In the genomic region with DNA sequence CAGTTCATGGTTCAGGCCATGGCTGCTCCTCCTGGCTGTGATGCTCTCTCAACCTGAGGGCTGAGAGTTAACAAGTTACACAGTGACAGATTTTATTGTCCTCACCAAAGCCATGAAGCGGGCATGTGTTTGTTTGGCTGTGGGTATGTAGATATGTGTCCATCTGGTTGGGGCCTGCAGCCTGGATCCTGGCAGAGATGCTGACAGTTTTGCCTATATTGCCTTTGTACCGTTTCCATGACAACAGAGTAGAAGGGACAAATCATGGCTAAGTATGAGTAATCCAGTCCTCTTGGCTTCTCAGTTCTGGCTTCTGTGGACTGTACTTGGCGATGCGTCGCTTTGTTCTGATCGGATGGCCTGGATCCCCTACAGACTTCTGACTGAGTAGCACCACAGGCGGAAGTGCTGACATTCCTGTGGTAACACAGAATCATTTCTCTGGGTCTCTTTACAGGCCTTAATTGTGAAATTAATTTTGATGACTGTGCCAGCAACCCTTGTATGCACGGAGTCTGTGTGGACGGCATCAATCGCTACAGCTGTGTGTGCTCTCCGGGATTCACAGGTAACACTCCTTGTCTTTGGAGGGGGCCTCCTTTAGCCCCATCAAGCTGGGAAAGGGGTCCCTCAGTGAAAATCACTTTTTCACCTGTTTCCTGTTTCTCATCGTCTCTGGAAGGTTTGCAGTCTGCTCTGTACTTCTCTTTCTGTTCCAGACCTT, we compare ENCODE assay signal across 8 mouse cellular contexts. TPM values are rescaled to one million over a fixed set of nuclear protein-coding genes. Genes with fewer than 3 reads are reported as not detected.
DNase-seq lines count a peak whose midpoint lies in the region; ATAC-seq lines count a peak whose summit lies in the region.

No protein-coding gene starts in this region.

- peak; percentile 47 for DNase-seq in lung, postnatal 10 days
- DNase-seq in lung, postnatal 25 days (ENCODE audit: low spot score), result no peak
- peak; percentile 16 to 25 for DNase-seq in cerebellum, postnatal 36 days
- peak; percentile 49 for DNase-seq in heart, postnatal 25 days (ENCODE audit: low spot score)
- peak; percentile 44 for DNase-seq in mesoderm, embryonic 11.5 days (ENCODE audit: low read depth, low spot score)
- DNase-seq in retina, postnatal 1 day, result no peak

- intact Hi-C loops in heart, postnatal 25 days (cut with DNase I), result loop anchor here (10.0 kb wide), 1 partner anchor 92 kb away; the partner anchor contains the start of gene Notch2

- ATAC-seq in monocyte, adult 5-6 weeks (replicated peaks; ENCODE audit: insufficient number of reproducible peaks, low FRiP score, low TSS enrichment, poor library complexity, severe bottlenecking), result no peak
- ATAC-seq in erythroid progenitor cell, adult 5-6 weeks (replicated peaks; ENCODE audit: low FRiP score, poor library complexity, severe bottlenecking), result no peak

RNA-seq across cellular contexts. Expression of gene Adam30, which starts 53.7 kb away (rescaled TPM):
- not detected for total RNA-seq in heart, postnatal 25 days (2021)
- 0.78 to 2.1 TPM (median 1.5 TPM) in 3 replicates for total RNA-seq in monocyte, adult 5-6 weeks (2017)
- total RNA-seq in erythroid progenitor cell, adult 5-6 weeks (2015; ENCODE audit: low replicate concordance), result not detected in 2 replicates
- total RNA-seq in erythroid progenitor cell, adult 5-6 weeks (2017; ENCODE audit: low replicate concordance), result not detected in 2 replicates

Comparison
In these comparisons a context has a peak if more than half of its experiments do, and no peak if none do; other contexts are left out.
1. DNase-seq: peak in lung, postnatal 10 days (single experiment), cerebellum, postnatal 36 days (2 of 2), heart, postnatal 25 days (single experiment) and mesoderm, embryonic 11.5 days (single experiment); none in lung, postnatal 25 days (single experiment) and retina, postnatal 1 day (single experiment).